Mouse (Mus musculus) hindbrain, embryonic 15.5 days (tissue): ENCODE results near the gene Ccdc189. TPM values are rescaled to one million over a fixed set of nuclear protein-coding genes. Genes with fewer than 3 reads are reported as not detected.

ENCODE experiments used
- ATAC-seq: fragments of 200-750 bp; cut with Nextera tagmentation; 2 replicates; pipeline ENCODE4 v1.8.0; 2017; ENCODE audit warnings: low read depth, moderate number of reproducible peaks, moderate TSS enrichment; ENCODE audit not compliant: low FRiP score
- H3K27ac ChIP-seq: fragments of 300-500 bp; sonication (generic); replicated peaks from 2 replicates; pipeline ENCODE4 v1.5.1; 2015; ENCODE audit warnings: mild to moderate bottlenecking, inconsistent platforms
- H3K27me3 ChIP-seq: fragments of 300-500 bp; sonication (generic); 2 replicates; pipeline ENCODE4 v1.6.1; 2015; ENCODE audit warnings: control low read depth, inconsistent platforms
- H3K36me3 ChIP-seq: fragments of 300-500 bp; sonication (generic); 2 replicates; pipeline ENCODE4 v1.6.1; 2015; ENCODE audit warnings: control low read depth, inconsistent platforms
- H3K4me1 ChIP-seq: fragments of 300-500 bp; sonication (generic); replicated peaks from 2 replicates; pipeline ENCODE4 v1.6.1; 2015; ENCODE audit warnings: control low read depth, inconsistent platforms
- H3K4me2 ChIP-seq: fragments of 300-500 bp; sonication (generic); 2 replicates; pipeline ENCODE4 v1.6.1; 2015; ENCODE audit warnings: moderate library complexity, mild to moderate bottlenecking, inconsistent platforms
- H3K4me3 ChIP-seq: fragments of 300-500 bp; sonication (generic); 2 replicates; pipeline ENCODE4 v1.5.1; 2015; ENCODE audit warnings: mild to moderate bottlenecking, inconsistent platforms
- H3K9ac ChIP-seq: fragments of 300-500 bp; sonication (generic); 2 replicates; pipeline ENCODE4 v1.6.1; 2015; ENCODE audit warnings: inconsistent platforms
- H3K9me3 ChIP-seq: fragments of 300-500 bp; sonication (generic); 2 replicates; pipeline ENCODE4 v1.6.1; 2016; ENCODE audit warnings: control low read depth, inconsistent platforms
- WGBS: fragments of 180-500 bp; shearing (Covaris S2); methylation state at CpG from one replicate; pipeline ENCODE4 v1.1.7; 2015; 5-methylcytosine and 5-hydroxymethylcytosine counted together
- polyA plus RNA-seq: library from polyadenylated mRNA; unstranded; fragments of >200 nt; fragmentation: Nextera tagmentation; extraction: Ambion mirVana; gene quantifications from 2 replicates; pipeline ENCODE4 v1.2.1, GENCODE M21; 2015

Gene Ccdc189
- polyA plus RNA-seq, 1 experiment from 2014 or later = 10.1 TPM

DNA sequence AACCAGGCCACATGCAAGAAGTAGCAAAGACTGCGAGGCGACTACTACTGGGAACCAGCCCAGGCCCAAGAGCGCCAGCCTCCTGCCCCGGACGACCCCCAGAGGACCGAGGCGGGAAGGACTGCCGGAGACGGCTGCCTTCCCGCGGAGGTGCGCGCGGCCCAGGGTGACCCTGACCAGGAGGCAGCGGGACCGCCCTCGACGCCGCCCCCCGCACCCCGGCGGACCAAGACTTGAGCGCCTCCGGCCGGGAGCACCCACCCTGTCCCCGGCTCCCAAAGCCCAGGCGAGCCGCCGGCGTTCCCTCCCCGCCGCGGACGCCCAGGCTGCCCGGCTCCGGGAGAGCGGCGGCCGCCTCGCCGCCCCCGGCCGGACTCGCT lies 26.1 kb upstream of the Ccdc189 start:
- under 1% methylated on average over 16 of the region's 44 CpGs for WGBS
- ATAC-seq = peak; percentile 21
- Histone ChIP-seq H3K4me3 (peak overlapping the region; percentile 99), H3K9me3 (no peaks in the 10 kb centered on the region), H3K4me1 (peaks cover 34% of the 10 kb centered on the region), H3K9ac (peak overlapping the region; percentile 89), H3K36me3 (peaks cover 31% of the 10 kb centered on the region), H3K4me2 (peak overlapping the region; percentile 71), H3K27ac (peak overlapping the region; percentile 89), H3K27me3 (no peaks in the 10 kb centered on the region)

GRCm38 (mm10) chr7:127614091-127614490 lies 25.7 kb upstream of the Ccdc189 start:
- Histone ChIP-seq H3K27ac (no peak overlapping the region), H3K9me3 (no peaks in the 10 kb centered on the region), H3K9ac (peak overlapping the region; percentile 89), H3K36me3 (peaks cover 35% of the 10 kb centered on the region), H3K4me3 (peak overlapping the region; percentile 99), H3K4me1 (peaks cover 34% of the 10 kb centered on the region), H3K4me2 (peak overlapping the region; percentile 71), H3K27me3 (no peaks in the 10 kb centered on the region)
- WGBS = 21% methylated on average over 8 of the region's 8 CpGs
- no peak for ATAC-seq

DNA sequence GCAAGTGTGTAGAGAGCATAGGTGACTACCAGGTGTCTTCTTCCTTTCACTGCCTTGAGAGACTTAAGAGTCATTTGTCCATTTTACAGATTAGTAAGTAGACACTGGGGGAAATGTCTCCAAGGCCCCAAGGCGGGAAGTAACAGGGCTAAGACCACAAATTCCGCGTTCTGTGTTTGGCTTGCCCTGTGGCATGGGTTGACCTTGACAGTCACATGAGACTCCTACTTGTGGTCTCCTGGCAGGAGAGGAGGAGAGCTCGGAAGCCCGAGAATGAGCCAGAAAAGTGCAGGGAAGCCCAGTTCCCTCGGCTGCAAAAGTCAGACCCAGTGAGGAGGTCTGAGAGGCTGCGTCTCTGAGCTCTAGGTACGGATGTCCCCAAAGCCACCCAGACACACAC lies 25.1 kb upstream of the Ccdc189 start:
- Histone ChIP-seq H3K27me3 (no peaks in the 10 kb centered on the region), H3K27ac (no peak overlapping the region), H3K36me3 (peaks cover 41% of the 10 kb centered on the region), H3K9ac (no peak overlapping the region), H3K4me3 (peak overlapping the region; percentile 99; the same call in 1 of the 2 replicates), H3K4me2 (peak overlapping the region; percentile 71), H3K4me1 (peaks cover 34% of the 10 kb centered on the region), H3K9me3 (no peaks in the 10 kb centered on the region)
- WGBS = 89% methylated on average over 8 of the region's 8 CpGs
- no peak for ATAC-seq

GRCm38 (mm10) chr7:127611561-127611960 lies 23.2 kb upstream of the Ccdc189 start:
- ATAC-seq = no peak
- WGBS = 95% methylated on average over 26 of the region's 26 CpGs
- Histone ChIP-seq H3K27ac (no peak overlapping the region), H3K4me3 (no peak overlapping the region), H3K36me3 (peaks cover 60% of the 10 kb centered on the region), H3K4me2 (no peak overlapping the region), H3K27me3 (no peaks in the 10 kb centered on the region), H3K9me3 (no peaks in the 10 kb centered on the region), H3K9ac (no peak overlapping the region), H3K4me1 (peaks cover 22% of the 10 kb centered on the region)

GRCm38 (mm10) chr7:127611011-127611410 lies 22.6 kb upstream of the Ccdc189 start:
- Histone ChIP-seq H3K36me3 (peaks cover 62% of the 10 kb centered on the region), H3K27me3 (no peaks in the 10 kb centered on the region), H3K9me3 (no peaks in the 10 kb centered on the region), H3K9ac (no peak overlapping the region), H3K27ac (no peak overlapping the region), H3K4me2 (no peak overlapping the region), H3K4me3 (no peak overlapping the region), H3K4me1 (peaks cover 16% of the 10 kb centered on the region)
- no peak for ATAC-seq
- WGBS = 97% methylated on average over 29 of the region's 29 CpGs

GRCm38 (mm10) chr7:127607150-127607549 lies 18.8 kb upstream of the Ccdc189 start:
- peaks cover 77% of the 10 kb centered on the region for H3K36me3 ChIP-seq
- no peaks in the 10 kb centered on the region for H3K27me3 ChIP-seq
- H3K9ac ChIP-seq = no peak overlapping the region
- 86% methylated on average over 6 of the region's 6 CpGs for WGBS
- H3K27ac ChIP-seq = no peak overlapping the region
- no peaks in the 10 kb centered on the region for H3K4me1 ChIP-seq
- H3K9me3 ChIP-seq = no peaks in the 10 kb centered on the region
- H3K4me3 ChIP-seq = no peak overlapping the region
- ATAC-seq = no peak
- no peak overlapping the region for H3K4me2 ChIP-seq

DNA sequence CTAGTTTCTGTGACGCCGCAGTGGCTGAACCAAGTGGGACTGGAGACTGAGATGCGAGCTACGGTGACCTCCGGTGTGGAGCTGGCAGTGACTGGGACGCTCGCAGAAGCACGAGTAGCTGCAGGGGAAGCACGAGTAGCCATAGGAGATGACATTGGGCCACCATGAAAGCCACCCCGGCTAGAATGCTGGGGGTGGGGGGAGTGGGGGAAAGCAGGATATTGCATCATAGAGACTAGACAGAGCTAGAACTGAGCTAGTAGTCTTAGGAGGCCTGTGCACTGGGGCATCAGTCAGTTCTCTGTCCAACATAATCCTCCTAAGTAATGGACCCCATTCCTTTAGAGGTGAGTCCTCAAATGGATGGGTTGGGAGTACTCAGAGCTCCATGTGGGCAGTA lies 15.9 kb upstream of the Ccdc189 start:
- Histone ChIP-seq H3K4me3 (no peak overlapping the region), H3K27me3 (no peaks in the 10 kb centered on the region), H3K36me3 (peaks cover 72% of the 10 kb centered on the region), H3K4me2 (no peak overlapping the region), H3K9me3 (no peaks in the 10 kb centered on the region), H3K4me1 (no peaks in the 10 kb centered on the region), H3K27ac (no peak overlapping the region), H3K9ac (no peak overlapping the region)
- no peak for ATAC-seq
- WGBS = 90% methylated on average over 10 of the region's 10 CpGs

DNA sequence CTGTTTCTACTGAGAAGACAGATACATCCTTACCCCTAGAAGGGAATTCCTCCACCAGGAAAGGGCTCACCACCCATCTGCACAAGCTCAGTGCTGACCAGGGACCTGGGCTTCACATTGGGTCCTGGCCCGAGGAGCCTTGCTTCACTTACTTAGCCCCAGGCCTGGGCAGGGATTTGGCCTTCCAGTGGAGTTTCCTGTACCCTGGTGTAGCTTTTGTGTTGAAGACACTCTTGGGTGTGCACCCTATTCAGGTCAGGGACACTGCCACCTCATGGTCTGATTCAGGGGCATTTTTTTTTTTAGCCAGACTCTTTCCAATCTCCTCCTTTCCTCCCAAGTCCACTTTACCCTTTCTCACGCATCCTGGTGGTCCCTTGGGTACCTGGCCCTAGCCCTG lies 14.5 kb upstream of the Ccdc189 start:
- no peaks in the 10 kb centered on the region for H3K4me1 ChIP-seq
- no peak overlapping the region for H3K4me2 ChIP-seq
- no peak overlapping the region for H3K4me3 ChIP-seq
- WGBS = 97% methylated on average over 2 of the region's 2 CpGs
- ATAC-seq = no peak
- no peaks in the 10 kb centered on the region for H3K9me3 ChIP-seq
- H3K27me3 ChIP-seq = no peaks in the 10 kb centered on the region
- no peak overlapping the region for H3K27ac ChIP-seq
- H3K9ac ChIP-seq = no peak overlapping the region
- H3K36me3 ChIP-seq = peaks cover 71% of the 10 kb centered on the region

GRCm38 (mm10) chr7:127601735-127602134 lies 13.3 kb upstream of the Ccdc189 start:
- Histone ChIP-seq H3K4me2 (no peak overlapping the region), H3K36me3 (peaks cover 70% of the 10 kb centered on the region), H3K27me3 (no peaks in the 10 kb centered on the region), H3K27ac (no peak overlapping the region), H3K4me3 (no peak overlapping the region), H3K4me1 (no peaks in the 10 kb centered on the region), H3K9me3 (no peaks in the 10 kb centered on the region), H3K9ac (no peak overlapping the region)
- ATAC-seq = no peak
- WGBS = 85% methylated on average over 4 of the region's 4 CpGs

DNA sequence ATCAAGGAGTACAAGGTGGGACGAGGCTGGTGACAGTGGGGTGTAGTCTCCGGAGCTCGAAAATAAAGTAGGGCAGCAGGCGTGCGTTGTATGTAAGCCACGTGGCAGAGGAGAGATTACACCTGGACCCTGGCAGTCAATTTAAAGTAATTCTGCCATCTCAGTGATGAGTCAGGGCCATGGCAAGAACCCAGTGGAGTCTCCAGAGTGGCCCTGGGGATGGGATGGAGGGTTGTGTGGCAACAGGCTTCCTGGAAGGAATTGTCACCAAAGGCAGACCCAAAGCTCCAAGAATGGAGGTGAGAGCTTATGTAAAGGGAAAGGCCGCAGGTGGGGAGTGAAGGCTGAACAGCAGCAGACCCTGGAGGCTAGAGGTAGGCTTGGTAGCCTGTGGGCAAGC lies 12.2 kb upstream of the Ccdc189 start:
- H3K36me3 ChIP-seq = peaks cover 77% of the 10 kb centered on the region
- no peaks in the 10 kb centered on the region for H3K4me1 ChIP-seq
- H3K27me3 ChIP-seq = no peaks in the 10 kb centered on the region
- no peak overlapping the region for H3K4me2 ChIP-seq
- no peaks in the 10 kb centered on the region for H3K9me3 ChIP-seq
- no peak overlapping the region for H3K4me3 ChIP-seq
- no peak for ATAC-seq
- H3K9ac ChIP-seq = no peak overlapping the region
- no peak overlapping the region for H3K27ac ChIP-seq
- 96% methylated on average over 7 of the region's 7 CpGs for WGBS

- no peak for ATAC-seq
Observed at GRCm38 (mm10) chr7:127596747-127597146, 8.4 kb upstream of the Ccdc189 start.

GRCm38 (mm10) chr7:127592575-127592974 lies 4.2 kb upstream of the Ccdc189 start:
- peaks cover 14% of the 10 kb centered on the region for H3K4me1 ChIP-seq
- no peak overlapping the region for H3K4me2 ChIP-seq
- ATAC-seq = no peak
- no peaks in the 10 kb centered on the region for H3K27me3 ChIP-seq
- WGBS = 93% methylated on average over 14 of the region's 14 CpGs
- no peaks in the 10 kb centered on the region for H3K9me3 ChIP-seq
- H3K36me3 ChIP-seq = peaks cover 65% of the 10 kb centered on the region
- no peak overlapping the region for H3K9ac ChIP-seq
- H3K4me3 ChIP-seq = no peak overlapping the region
- no peak overlapping the region for H3K27ac ChIP-seq

More at GRCm38 (mm10) chr7:127596747-127597146, 8.4 kb upstream of the Ccdc189 start:
- Histone ChIP-seq H3K9ac (no peak overlapping the region), H3K27ac (no peak overlapping the region), H3K4me2 (no peak overlapping the region), H3K4me3 (no peak overlapping the region), H3K9me3 (no peaks in the 10 kb centered on the region), H3K4me1 (no peaks in the 10 kb centered on the region), H3K27me3 (no peaks in the 10 kb centered on the region), H3K36me3 (peaks cover 92% of the 10 kb centered on the region)
- 96% methylated on average over 17 of the region's 17 CpGs for WGBS

DNA sequence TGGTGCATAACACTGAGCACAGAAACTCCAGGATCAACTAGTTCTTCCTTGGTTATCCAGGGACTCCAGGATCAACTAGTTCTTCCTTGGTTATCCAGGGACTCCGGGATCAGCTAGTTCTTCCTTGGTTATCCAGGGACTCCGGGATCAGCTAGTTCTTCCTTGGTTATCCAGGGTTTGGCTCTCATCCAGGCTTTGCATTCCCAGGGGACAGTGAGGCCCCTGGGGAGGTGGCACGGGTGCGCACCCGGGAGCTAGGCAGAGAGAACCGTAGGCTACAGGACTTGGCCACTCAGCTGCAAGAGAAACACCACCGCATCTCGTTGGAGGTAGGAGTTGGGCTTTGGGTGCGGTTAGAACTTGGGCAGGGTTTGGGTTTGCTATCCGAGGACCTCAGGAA lies 2.7 kb upstream of the Ccdc189 start:
- no peaks in the 10 kb centered on the region for H3K27me3 ChIP-seq
- no peak overlapping the region for H3K9ac ChIP-seq
- no peak for ATAC-seq
- H3K4me1 ChIP-seq = peaks cover 20% of the 10 kb centered on the region
- H3K4me3 ChIP-seq = no peak overlapping the region
- no peaks in the 10 kb centered on the region for H3K9me3 ChIP-seq
- no peak overlapping the region for H3K27ac ChIP-seq
- no peak overlapping the region for H3K4me2 ChIP-seq
- H3K36me3 ChIP-seq = peaks cover 51% of the 10 kb centered on the region
- WGBS = 89% methylated on average over 10 of the region's 10 CpGs
